Mouse (Mus musculus): ENCODE results near the gene Sp2. TPM values are rescaled to one million over a fixed set of nuclear protein-coding genes. Genes with fewer than 3 reads are reported as not detected.

The Sp2 gene
- total and polyA plus RNA-seq, 2 experiments from 2014 or later = 5.2 to 13.7 TPM

GRCm38 (mm10) chr11:97025721-97026344 lies 43.1 kb upstream of the Sp2 start:
- H3K27me3 ChIP-seq (ENCODE audit: insufficient read depth, low read length) = peaks cover 48% of the 10 kb centered on the region
- peak; percentile 97 for TF ChIP-seq CTCF (IDR thresholded peaks at IDR 0.05)
- 2% methylated on average over 17 of the region's 17 CpGs for WGBS
- no peak overlapping the region for H3K27ac ChIP-seq (ENCODE audit: low read depth, low read length)
- DNase-seq (ENCODE audit: low spot score) = peak; percentile 83
- H3K9ac ChIP-seq (replicated peaks; ENCODE audit: low read length, poor library complexity, severe bottlenecking) = no peak overlapping the region
- no peaks in the 10 kb centered on the region for H3K36me3 ChIP-seq (ENCODE audit: insufficient read depth, low read length)
- peak; percentile 50; the same call in 1 of the 2 replicates for ATAC-seq (ENCODE audit: low FRiP score)
- H3K4me2 ChIP-seq (ENCODE audit: low read depth, low read length, poor library complexity, severe bottlenecking) = peak overlapping the region; percentile 37
- H3K4me3 ChIP-seq (ENCODE audit: low read depth, low read length) = no peak overlapping the region
- no peaks in the 10 kb centered on the region for H3K9me3 ChIP-seq (ENCODE audit: low read length)
- H3K4me1 ChIP-seq (ENCODE audit: insufficient read depth, low read length) = no peaks in the 10 kb centered on the region; the same call in 1 of the 2 replicates

DNA sequence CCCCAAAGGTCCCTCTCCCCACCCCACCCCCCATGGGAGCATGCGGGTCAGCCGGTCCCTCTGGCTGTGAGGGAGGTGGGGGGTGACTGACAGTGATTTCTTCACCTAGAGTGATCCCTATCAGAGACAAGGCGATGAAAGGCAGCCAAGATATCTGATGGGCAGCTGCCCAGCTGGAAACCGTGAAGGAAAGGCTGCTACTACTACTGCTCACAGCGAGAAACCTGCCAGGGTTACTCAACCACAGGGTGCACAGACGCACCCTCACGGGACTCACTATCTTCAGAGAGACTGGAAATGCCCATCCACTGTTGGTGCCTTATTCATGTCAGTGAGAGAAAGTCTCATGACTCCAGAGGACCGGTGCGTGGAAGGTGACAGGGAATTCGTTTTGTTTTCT lies 42.2 kb upstream of the Sp2 start:
- TF ChIP-seq CTCF (IDR thresholded peaks at IDR 0.05) = no peak
- Histone ChIP-seq H3K36me3 (ENCODE audit: insufficient read depth, low read length) (no peaks in the 10 kb centered on the region), H3K4me1 (ENCODE audit: insufficient read depth, low read length) (no peaks in the 10 kb centered on the region), H3K9me3 (ENCODE audit: low read length) (no peaks in the 10 kb centered on the region), H3K4me2 (ENCODE audit: low read depth, low read length, poor library complexity, severe bottlenecking) (no peak overlapping the region), H3K4me3 (ENCODE audit: low read depth, low read length) (no peak overlapping the region), H3K27me3 (ENCODE audit: insufficient read depth, low read length) (peaks cover 56% of the 10 kb centered on the region), H3K9ac (replicated peaks; ENCODE audit: low read length, poor library complexity, severe bottlenecking) (no peak overlapping the region), H3K27ac (ENCODE audit: low read depth, low read length) (no peak overlapping the region)
- WGBS = 25% methylated on average over 10 of the region's 10 CpGs
- ATAC-seq (ENCODE audit: low FRiP score) (no peak), DNase-seq (ENCODE audit: low spot score) (no peak)

GRCm38 (mm10) chr11:97021873-97022484 lies 39.2 kb upstream of the Sp2 start:
- ATAC-seq (ENCODE audit: low FRiP score) (peak; percentile 57; the same call in 1 of the 2 replicates), DNase-seq (ENCODE audit: low spot score) (peak; percentile 65)
- Histone ChIP-seq H3K4me3 (ENCODE audit: low read depth, low read length) (peak overlapping the region; percentile 40), H3K9ac (replicated peaks; ENCODE audit: low read length, poor library complexity, severe bottlenecking) (peak overlapping the region; percentile 44; the same call in 1 of the 2 replicates), H3K4me2 (ENCODE audit: low read depth, low read length, poor library complexity, severe bottlenecking) (peak overlapping the region; percentile 65), H3K36me3 (ENCODE audit: insufficient read depth, low read length) (no peaks in the 10 kb centered on the region), H3K9me3 (ENCODE audit: low read length) (no peaks in the 10 kb centered on the region), H3K27ac (ENCODE audit: low read depth, low read length) (no peak overlapping the region), H3K27me3 (ENCODE audit: insufficient read depth, low read length) (peaks cover 80% of the 10 kb centered on the region), H3K4me1 (ENCODE audit: insufficient read depth, low read length) (peaks cover 6% of the 10 kb centered on the region; the same call in 1 of the 2 replicates)
- peak; percentile 72 for TF ChIP-seq CTCF (IDR thresholded peaks at IDR 0.05)
- under 1% methylated on average over 50 of the region's 50 CpGs for WGBS

- Histone ChIP-seq H3K27me3 (ENCODE audit: insufficient read depth, low read length) (peaks cover 87% of the 10 kb centered on the region), H3K4me2 (ENCODE audit: low read depth, low read length, poor library complexity, severe bottlenecking) (no peak overlapping the region), H3K9me3 (ENCODE audit: low read length) (no peaks in the 10 kb centered on the region), H3K27ac (ENCODE audit: low read depth, low read length) (no peak overlapping the region), H3K4me3 (ENCODE audit: low read depth, low read length) (peak overlapping the region; percentile 40), H3K36me3 (ENCODE audit: insufficient read depth, low read length) (no peaks in the 10 kb centered on the region), H3K4me1 (ENCODE audit: insufficient read depth, low read length) (peaks cover 6% of the 10 kb centered on the region; the same call in 1 of the 2 replicates), H3K9ac (replicated peaks; ENCODE audit: low read length, poor library complexity, severe bottlenecking) (no peak overlapping the region)
- TF ChIP-seq CTCF (IDR thresholded peaks at IDR 0.05) = no peak
- DNase-seq (ENCODE audit: low spot score) (no peak), ATAC-seq (ENCODE audit: low FRiP score) (no peak)
- 1% methylated on average over 25 of the region's 27 CpGs for WGBS
Measured at GRCm38 (mm10) chr11:97021121-97021765, 38.5 kb upstream of the Sp2 start.

- no peak for TF ChIP-seq CTCF (IDR thresholded peaks at IDR 0.05)
- ATAC-seq (ENCODE audit: low FRiP score) (no peak), DNase-seq (ENCODE audit: low spot score) (no peak)
- Histone ChIP-seq H3K4me2 (ENCODE audit: low read depth, low read length, poor library complexity, severe bottlenecking) (no peak overlapping the region), H3K4me3 (ENCODE audit: low read depth, low read length) (peak overlapping the region; percentile 32; the same call in 1 of the 2 replicates), H3K9ac (replicated peaks; ENCODE audit: low read length, poor library complexity, severe bottlenecking) (no peak overlapping the region), H3K36me3 (ENCODE audit: insufficient read depth, low read length) (no peaks in the 10 kb centered on the region), H3K27me3 (ENCODE audit: insufficient read depth, low read length) (peaks cover 87% of the 10 kb centered on the region), H3K27ac (ENCODE audit: low read depth, low read length) (no peak overlapping the region), H3K4me1 (ENCODE audit: insufficient read depth, low read length) (peaks cover 6% of the 10 kb centered on the region; the same call in 1 of the 2 replicates), H3K9me3 (ENCODE audit: low read length) (no peaks in the 10 kb centered on the region)
- 9% methylated on average over 13 of the region's 13 CpGs for WGBS
Measured at GRCm38 (mm10) chr11:97019345-97019708, 36.6 kb upstream of the Sp2 start.

Measured in midbrain, postnatal 0 days (tissue).